Mouse (Mus musculus): Measurements from ENCODE around the gene Shd. TPM values are rescaled to one million over a fixed set of nuclear protein-coding genes. Genes with fewer than 3 reads are reported as not detected.

Shd gene
- polyA plus RNA-seq, 1 experiment = 3.4 TPM

- TF ChIP-seq POLR2A (IDR thresholded peaks at IDR 0.05; ENCODE audit: low read depth, low read length) (no peak), CTCF (IDR thresholded peaks at IDR 0.05; ENCODE audit: extremely low read depth, insufficient read length, insufficient replicate concordance, low read depth, low read length) (no peak)
- H3K4me1 ChIP-seq (ENCODE audit: control insufficient read depth, insufficient read depth, insufficient read length, low read length) = peaks cover 9% of the 10 kb centered on the region
- no peak overlapping the region for H3K27ac ChIP-seq (ENCODE audit: insufficient read depth, low read depth, low read length)
- no peaks in the 10 kb centered on the region for H3K27me3 ChIP-seq (ENCODE audit: control insufficient read depth, insufficient read depth, low read length)
- 90% methylated on average over 7 of the region's 7 CpGs for WGBS
- no peak overlapping the region for H3K4me3 ChIP-seq (ENCODE audit: low read depth, low read length)
- H3K36me3 ChIP-seq (ENCODE audit: control insufficient read depth, insufficient read depth, low read length) = peaks cover 32% of the 10 kb centered on the region
Observed at GRCm38 (mm10) chr17:56011441-56011840, 41.2 kb downstream of the Shd start.

- H3K36me3 ChIP-seq (ENCODE audit: control insufficient read depth, insufficient read depth, low read length) = peaks cover 66% of the 10 kb centered on the region
- TF ChIP-seq POLR2A (IDR thresholded peaks at IDR 0.05; ENCODE audit: low read depth, low read length) = no peak
- TF ChIP-seq CTCF (IDR thresholded peaks at IDR 0.05; ENCODE audit: extremely low read depth, insufficient read length, insufficient replicate concordance, low read depth, low read length) = no peak
- 89% methylated on average over 9 of the region's 9 CpGs for WGBS
- H3K4me1 ChIP-seq (ENCODE audit: control insufficient read depth, insufficient read depth, insufficient read length, low read length) = peaks cover 3% of the 10 kb centered on the region; the same call in 1 of the 2 replicates
- no peak overlapping the region for H3K4me3 ChIP-seq (ENCODE audit: low read depth, low read length)
- H3K27me3 ChIP-seq (ENCODE audit: control insufficient read depth, insufficient read depth, low read length) = no peaks in the 10 kb centered on the region
- no peak overlapping the region for H3K27ac ChIP-seq (ENCODE audit: insufficient read depth, low read depth, low read length)
Observed at GRCm38 (mm10) chr17:56015293-56015692, 45.0 kb downstream of the Shd start.

GRCm38 (mm10) chr17:56016382-56016781, 46.1 kb downstream of the Shd start:
- no peak for TF ChIP-seq POLR2A (IDR thresholded peaks at IDR 0.05; ENCODE audit: low read depth, low read length)
- no peak for TF ChIP-seq CTCF (IDR thresholded peaks at IDR 0.05; ENCODE audit: extremely low read depth, insufficient read length, insufficient replicate concordance, low read depth, low read length)

GRCm38 (mm10) chr17:56016793-56017785, 46.8 kb downstream of the Shd start:
- no peak overlapping the region for H3K4me3 ChIP-seq (ENCODE audit: low read depth, low read length)
- H3K27me3 ChIP-seq (ENCODE audit: control insufficient read depth, insufficient read depth, low read length) = no peaks in the 10 kb centered on the region
- H3K27ac ChIP-seq (ENCODE audit: insufficient read depth, low read depth, low read length) = no peak overlapping the region
- 85% methylated on average over 15 of the region's 15 CpGs for WGBS
- no peaks in the 10 kb centered on the region; the same call in 1 of the 2 replicates for H3K4me1 ChIP-seq (ENCODE audit: control insufficient read depth, insufficient read depth, insufficient read length, low read length)
- TF ChIP-seq CTCF (IDR thresholded peaks at IDR 0.05; ENCODE audit: extremely low read depth, insufficient read length, insufficient replicate concordance, low read depth, low read length) (no peak), POLR2A (IDR thresholded peaks at IDR 0.05; ENCODE audit: low read depth, low read length) (no peak)
- H3K36me3 ChIP-seq (ENCODE audit: control insufficient read depth, insufficient read depth, low read length) = peaks cover 66% of the 10 kb centered on the region

More at GRCm38 (mm10) chr17:56016382-56016781, 46.1 kb downstream of the Shd start:
- no peak overlapping the region for H3K27ac ChIP-seq (ENCODE audit: insufficient read depth, low read depth, low read length)
- H3K4me3 ChIP-seq (ENCODE audit: low read depth, low read length) = no peak overlapping the region
- H3K36me3 ChIP-seq (ENCODE audit: control insufficient read depth, insufficient read depth, low read length) = peaks cover 68% of the 10 kb centered on the region
- no peaks in the 10 kb centered on the region for H3K27me3 ChIP-seq (ENCODE audit: control insufficient read depth, insufficient read depth, low read length)
- WGBS = 88% methylated on average over 8 of the region's 8 CpGs
- no peaks in the 10 kb centered on the region for H3K4me1 ChIP-seq (ENCODE audit: control insufficient read depth, insufficient read depth, insufficient read length, low read length)

- H3K36me3 ChIP-seq (ENCODE audit: control insufficient read depth, insufficient read depth, low read length) = peaks cover 63% of the 10 kb centered on the region
- 85% methylated on average over 7 of the region's 7 CpGs for WGBS
- H3K27ac ChIP-seq (ENCODE audit: insufficient read depth, low read depth, low read length) = no peak overlapping the region
Observed at GRCm38 (mm10) chr17:56017848-56018247, 47.6 kb downstream of the Shd start.

GRCm38 (mm10) chr17:56018347-56019131, 48.3 kb downstream of the Shd start:
- no peak for TF ChIP-seq POLR2A (IDR thresholded peaks at IDR 0.05; ENCODE audit: low read depth, low read length)
- peak; percentile 54; the same call in 1 of the 2 replicates for TF ChIP-seq CTCF (IDR thresholded peaks at IDR 0.05; ENCODE audit: extremely low read depth, insufficient read length, insufficient replicate concordance, low read depth, low read length)
- Histone ChIP-seq H3K4me1 (ENCODE audit: control insufficient read depth, insufficient read depth, insufficient read length, low read length) (peaks cover 7% of the 10 kb centered on the region; the same call in 1 of the 2 replicates), H3K27me3 (ENCODE audit: control insufficient read depth, insufficient read depth, low read length) (no peaks in the 10 kb centered on the region), H3K27ac (ENCODE audit: insufficient read depth, low read depth, low read length) (no peak overlapping the region), H3K36me3 (ENCODE audit: control insufficient read depth, insufficient read depth, low read length) (peaks cover 58% of the 10 kb centered on the region), H3K4me3 (ENCODE audit: low read depth, low read length) (no peak overlapping the region)
- 65% methylated on average over 20 of the region's 20 CpGs for WGBS

More at GRCm38 (mm10) chr17:56017848-56018247, 47.6 kb downstream of the Shd start:
- H3K4me3 ChIP-seq (ENCODE audit: low read depth, low read length) = no peak overlapping the region
- H3K27me3 ChIP-seq (ENCODE audit: control insufficient read depth, insufficient read depth, low read length) = no peaks in the 10 kb centered on the region
- TF ChIP-seq CTCF (IDR thresholded peaks at IDR 0.05; ENCODE audit: extremely low read depth, insufficient read length, insufficient replicate concordance, low read depth, low read length) (no peak), POLR2A (IDR thresholded peaks at IDR 0.05; ENCODE audit: low read depth, low read length) (no peak)
- H3K4me1 ChIP-seq (ENCODE audit: control insufficient read depth, insufficient read depth, insufficient read length, low read length) = peaks cover 1% of the 10 kb centered on the region; the same call in 1 of the 2 replicates

Data from small intestine, adult 2 months (tissue).